Mouse (Mus musculus): ENCODE data around the gene Hydin. TPM values are rescaled to one million over a fixed set of nuclear protein-coding genes. Genes with fewer than 3 reads are reported as not detected.
"Not testable (repeated sequence)": the region's sequence is repeated elsewhere in the genome, so short reads cannot be mapped to it uniquely, and the experiment has no call there.

Gene Hydin
- total and polyA plus RNA-seq, 2 experiments from 2014 or later: 0.49 to 0.88 TPM

- WGBS: 90% methylated on average over 13 of the region's 13 CpGs
- H3K9ac ChIP-seq (replicated peaks; ENCODE audit: low read length, poor library complexity, severe bottlenecking): no peak overlapping the region
- H3K9me3 ChIP-seq (ENCODE audit: low read length): no peaks in the 10 kb centered on the region
- H3K27me3 ChIP-seq (ENCODE audit: insufficient read depth, low read length): no peaks in the 10 kb centered on the region
- DNase-seq (ENCODE audit: low spot score) (no peak), ATAC-seq (ENCODE audit: low FRiP score) (no peak)
- no peaks in the 10 kb centered on the region for H3K4me1 ChIP-seq (ENCODE audit: insufficient read depth, low read length)
- no peak overlapping the region for H3K4me2 ChIP-seq (ENCODE audit: low read depth, low read length, poor library complexity, severe bottlenecking)
- no peak overlapping the region for H3K27ac ChIP-seq (ENCODE audit: low read depth, low read length)
- H3K36me3 ChIP-seq (ENCODE audit: insufficient read depth, low read length): no peaks in the 10 kb centered on the region
- H3K4me3 ChIP-seq (ENCODE audit: low read depth, low read length): no peak overlapping the region
- TF ChIP-seq CTCF (IDR thresholded peaks at IDR 0.05): no peak
Observed at GRCm38 (mm10) chr8:110372836-110373235, 106.1 kb downstream of the Hydin start.

- no peak for TF ChIP-seq CTCF (IDR thresholded peaks at IDR 0.05)
- Histone ChIP-seq H3K9ac (replicated peaks; ENCODE audit: low read length, poor library complexity, severe bottlenecking) (no peak overlapping the region), H3K27ac (ENCODE audit: low read depth, low read length) (no peak overlapping the region), H3K4me1 (ENCODE audit: insufficient read depth, low read length) (no peaks in the 10 kb centered on the region), H3K9me3 (ENCODE audit: low read length) (no peaks in the 10 kb centered on the region), H3K36me3 (ENCODE audit: insufficient read depth, low read length) (no peaks in the 10 kb centered on the region), H3K4me2 (ENCODE audit: low read depth, low read length, poor library complexity, severe bottlenecking) (no peak overlapping the region), H3K27me3 (ENCODE audit: insufficient read depth, low read length) (no peaks in the 10 kb centered on the region), H3K4me3 (ENCODE audit: low read depth, low read length) (no peak overlapping the region)
- ATAC-seq (ENCODE audit: low FRiP score): no peak
- 94% methylated on average over 4 of the region's 4 CpGs for WGBS
- no peak for DNase-seq (ENCODE audit: low spot score)
Observed at GRCm38 (mm10) chr8:110373695-110374094, 106.9 kb downstream of the Hydin start.

DNA sequence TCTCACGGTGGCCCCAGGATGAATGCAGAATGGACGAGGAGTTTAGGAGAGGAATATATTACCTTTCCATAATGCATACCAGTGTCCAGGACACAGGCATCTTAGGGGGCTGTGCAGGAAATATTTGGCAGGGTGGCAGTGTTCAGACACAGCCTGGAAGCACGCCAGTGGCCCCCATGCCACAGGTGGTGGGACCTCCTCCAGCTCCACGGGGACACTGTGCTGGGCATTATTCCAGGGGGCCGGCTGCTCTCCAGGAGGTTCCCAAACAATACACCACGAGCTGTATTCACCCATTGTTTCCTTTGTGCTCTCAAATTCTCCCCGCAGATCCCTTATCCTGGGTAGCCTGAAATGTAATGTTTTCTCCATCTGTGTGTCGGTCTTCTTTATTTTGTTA, 116.0 kb downstream of the Hydin start:
- Histone ChIP-seq H3K27ac (ENCODE audit: low read depth, low read length) (no peak overlapping the region), H3K9me3 (ENCODE audit: low read length) (no peaks in the 10 kb centered on the region), H3K4me1 (ENCODE audit: insufficient read depth, low read length) (no peaks in the 10 kb centered on the region), H3K9ac (replicated peaks; ENCODE audit: low read length, poor library complexity, severe bottlenecking) (no peak overlapping the region), H3K4me3 (ENCODE audit: low read depth, low read length) (no peak overlapping the region), H3K27me3 (ENCODE audit: insufficient read depth, low read length) (no peaks in the 10 kb centered on the region), H3K36me3 (ENCODE audit: insufficient read depth, low read length) (no peaks in the 10 kb centered on the region), H3K4me2 (ENCODE audit: low read depth, low read length, poor library complexity, severe bottlenecking) (no peak overlapping the region)
- no peak for DNase-seq (ENCODE audit: low spot score)
- no peak for ATAC-seq (ENCODE audit: low FRiP score)
- 18% methylated on average over 8 of the region's 8 CpGs for WGBS
- TF ChIP-seq CTCF (IDR thresholded peaks at IDR 0.05): no peak

DNA sequence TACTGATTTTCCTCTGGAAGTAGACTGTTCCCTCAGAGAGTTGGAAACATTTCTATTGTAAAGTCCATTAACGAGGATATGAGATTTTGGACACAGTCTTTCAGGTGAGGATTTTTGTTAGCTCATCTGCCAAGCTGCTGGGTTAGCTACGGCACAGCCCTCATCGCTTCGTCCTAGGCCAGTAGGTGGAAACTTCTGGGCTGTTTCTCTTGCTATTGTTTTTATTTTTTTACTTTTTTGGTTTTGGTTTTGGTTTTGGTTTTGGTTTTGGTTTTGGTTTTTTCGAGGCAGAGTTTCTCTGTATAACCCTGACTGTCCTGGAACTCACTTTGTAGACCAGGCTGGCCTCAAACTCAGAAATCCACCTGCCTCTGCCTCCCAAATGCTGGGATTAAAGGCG, 117.9 kb downstream of the Hydin start:
- H3K36me3 ChIP-seq (ENCODE audit: insufficient read depth, low read length); ATAC-seq (ENCODE audit: low FRiP score); H3K9ac ChIP-seq (replicated peaks; ENCODE audit: low read length, poor library complexity, severe bottlenecking); H3K4me3 ChIP-seq (ENCODE audit: low read depth, low read length); DNase-seq (ENCODE audit: low spot score); H3K9me3 ChIP-seq (ENCODE audit: low read length); H3K27me3 ChIP-seq (ENCODE audit: insufficient read depth, low read length); H3K4me1 ChIP-seq (ENCODE audit: insufficient read depth, low read length); H3K4me2 ChIP-seq (ENCODE audit: low read depth, low read length, poor library complexity, severe bottlenecking); H3K27ac ChIP-seq (ENCODE audit: low read depth, low read length): not testable (repeated sequence)
- 89% methylated on average over 6 of the region's 6 CpGs for WGBS

DNA sequence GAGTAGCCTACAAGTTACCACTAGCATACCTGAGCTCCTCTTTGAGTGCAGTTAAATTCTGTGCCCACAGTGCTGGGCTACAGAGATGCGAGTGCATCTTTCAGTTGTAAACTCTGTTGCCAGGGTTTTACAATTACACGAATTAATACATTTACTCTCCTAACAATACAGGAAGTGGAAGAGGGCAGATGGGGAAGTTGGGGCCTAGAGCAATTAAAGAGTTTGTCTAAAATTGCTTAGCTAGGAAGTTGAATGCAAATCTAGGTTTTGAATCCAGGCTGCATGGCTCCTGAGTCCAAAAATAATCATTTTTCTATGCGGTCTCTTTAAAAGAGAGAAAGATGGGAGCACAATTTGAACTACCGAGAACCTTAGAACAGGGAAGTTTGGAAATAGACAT, 128.9 kb downstream of the Hydin start:
- H3K4me1 ChIP-seq (ENCODE audit: insufficient read depth, low read length): no peaks in the 10 kb centered on the region
- H3K27ac ChIP-seq (ENCODE audit: low read depth, low read length): no peak overlapping the region
- no peaks in the 10 kb centered on the region for H3K9me3 ChIP-seq (ENCODE audit: low read length)
- no peak overlapping the region for H3K4me2 ChIP-seq (ENCODE audit: low read depth, low read length, poor library complexity, severe bottlenecking)
- DNase-seq (ENCODE audit: low spot score) (no peak), ATAC-seq (ENCODE audit: low FRiP score) (no peak)
- no peaks in the 10 kb centered on the region for H3K27me3 ChIP-seq (ENCODE audit: insufficient read depth, low read length)
- WGBS: 90% methylated on average over 4 of the region's 4 CpGs
- H3K36me3 ChIP-seq (ENCODE audit: insufficient read depth, low read length): no peaks in the 10 kb centered on the region
- no peak for TF ChIP-seq CTCF (IDR thresholded peaks at IDR 0.05)
- no peak overlapping the region for H3K9ac ChIP-seq (replicated peaks; ENCODE audit: low read length, poor library complexity, severe bottlenecking)
- no peak overlapping the region for H3K4me3 ChIP-seq (ENCODE audit: low read depth, low read length)

- no peak for TF ChIP-seq CTCF (IDR thresholded peaks at IDR 0.05)
- Histone ChIP-seq H3K9ac (replicated peaks; ENCODE audit: low read length, poor library complexity, severe bottlenecking) (no peak overlapping the region), H3K4me2 (ENCODE audit: low read depth, low read length, poor library complexity, severe bottlenecking) (no peak overlapping the region), H3K27me3 (ENCODE audit: insufficient read depth, low read length) (no peaks in the 10 kb centered on the region), H3K27ac (ENCODE audit: low read depth, low read length) (no peak overlapping the region), H3K4me3 (ENCODE audit: low read depth, low read length) (no peak overlapping the region), H3K9me3 (ENCODE audit: low read length) (no peaks in the 10 kb centered on the region), H3K4me1 (ENCODE audit: insufficient read depth, low read length) (no peaks in the 10 kb centered on the region), H3K36me3 (ENCODE audit: insufficient read depth, low read length) (no peaks in the 10 kb centered on the region)
- WGBS: 90% methylated on average over 6 of the region's 6 CpGs
- DNase-seq (ENCODE audit: low spot score) (no peak), ATAC-seq (ENCODE audit: low FRiP score) (no peak)
Observed at GRCm38 (mm10) chr8:110400536-110400935, 133.8 kb downstream of the Hydin start.
